Mouse (Mus musculus) embryonic fibroblast, embryonic 13.5 days (primary cell): ENCODE results near the gene Pex1.
A peak's percentile ranks its signal among the peaks of the same experiment; 100 is the strongest.

Source experiments
- CTCF ChIP-seq: IDR thresholded peaks from 2 replicates; pipeline ENCODE4 v1.5.1; 2011; ENCODE audit warnings: mild to moderate bottlenecking, control low read depth, low read length, moderate library complexity, borderline replicate concordance; ENCODE audit not compliant: insufficient read depth
- POLR2A ChIP-seq: IDR thresholded peaks from 2 replicates; pipeline ENCODE4 v1.6.1; 2011; ENCODE audit warnings: low read depth, mild to moderate bottlenecking, control low read depth, low read length, moderate library complexity

DNA sequence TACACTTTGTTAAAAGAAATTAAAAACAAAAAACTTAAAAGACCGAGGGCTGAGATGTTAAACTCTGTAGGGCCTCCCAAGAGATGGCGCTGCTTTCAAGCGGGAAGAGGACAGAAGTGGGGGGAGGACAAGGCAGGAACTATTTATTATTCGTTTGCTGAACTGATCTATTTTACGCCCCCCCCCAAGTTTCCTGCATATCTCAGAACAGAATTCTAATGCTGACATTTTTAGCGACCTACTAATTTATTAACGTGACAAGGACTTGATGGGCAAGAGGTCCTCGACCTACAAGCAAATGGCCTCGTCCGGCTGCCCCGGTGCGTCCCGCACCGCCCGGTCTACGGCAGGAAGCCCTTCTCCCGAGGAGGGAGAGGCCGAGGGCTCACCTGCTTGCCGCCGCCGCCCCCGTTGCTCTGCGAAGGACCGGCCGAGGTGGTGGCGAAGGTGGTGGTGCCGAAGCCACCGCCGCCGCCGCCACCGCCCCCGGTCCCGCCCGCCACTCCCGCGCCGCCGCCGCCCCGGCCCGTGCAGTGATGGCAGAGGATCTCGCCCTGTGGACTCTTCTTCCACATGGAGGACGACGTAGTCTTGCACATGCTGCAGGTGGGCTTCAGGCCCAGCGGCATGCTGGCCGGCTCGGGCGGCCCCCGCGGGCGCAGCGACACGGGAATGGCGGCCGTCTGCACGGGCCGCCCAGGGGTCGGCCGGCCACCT, 51.3 kb downstream of the Pex1 start:
- TF ChIP-seq CTCF (peak; percentile 3; the same call in 1 of the 2 replicates), POLR2A (peak; percentile 11; the same call in 1 of the 2 replicates)
